Mouse (Mus musculus): ENCODE results near the gene Uchl3. TPM values are rescaled to one million over a fixed set of nuclear protein-coding genes. Genes with fewer than 3 reads are reported as not detected.

Uchl3 gene
- polyA plus RNA-seq, 1 experiment from 2014 or later, result 131 TPM

DNA sequence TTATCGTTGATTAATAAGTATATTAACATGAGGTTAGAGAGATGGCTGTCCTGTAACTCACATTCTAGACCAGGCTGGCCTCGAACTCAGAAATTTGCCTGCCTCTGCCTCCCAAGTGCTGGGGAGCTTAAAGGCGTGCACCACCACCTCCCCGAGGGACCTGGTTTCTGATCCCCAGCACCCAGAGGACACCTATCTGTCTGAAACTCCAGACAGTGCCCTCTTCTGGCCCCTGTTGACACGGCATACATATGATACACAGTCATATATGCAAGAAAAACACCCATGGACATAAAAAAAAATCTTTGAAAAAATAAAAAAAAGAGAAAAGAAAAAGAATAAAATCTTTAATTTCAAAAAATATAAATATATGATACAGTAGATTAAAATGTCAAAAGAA, 36.1 kb upstream of the Uchl3 start:
- Histone ChIP-seq H3K27me3 (ENCODE audit: control insufficient read depth, insufficient read depth, low read length) (no peaks in the 10 kb centered on the region), H3K27ac (ENCODE audit: low read length) (no peak overlapping the region), H3K4me2 (replicated peaks; ENCODE audit: low read depth, low read length) (no peak overlapping the region), H3K9me3 (ENCODE audit: control insufficient read depth, low read depth, low read length) (no peaks in the 10 kb centered on the region), H3K4me1 (ENCODE audit: control insufficient read depth, insufficient read depth, low read length) (no peaks in the 10 kb centered on the region), H3K9ac (replicated peaks; ENCODE audit: low read depth, low read length) (no peak overlapping the region), H3K4me3 (ENCODE audit: low read depth, low read length) (no peak overlapping the region), H3K36me3 (ENCODE audit: control insufficient read depth, insufficient read depth, low read length) (no peaks in the 10 kb centered on the region)
- no peak for ATAC-seq (ENCODE audit: insufficient number of reproducible peaks, insufficient read depth, low FRiP score, low read depth)
- 89% methylated on average over 5 of the region's 5 CpGs for WGBS

DNA sequence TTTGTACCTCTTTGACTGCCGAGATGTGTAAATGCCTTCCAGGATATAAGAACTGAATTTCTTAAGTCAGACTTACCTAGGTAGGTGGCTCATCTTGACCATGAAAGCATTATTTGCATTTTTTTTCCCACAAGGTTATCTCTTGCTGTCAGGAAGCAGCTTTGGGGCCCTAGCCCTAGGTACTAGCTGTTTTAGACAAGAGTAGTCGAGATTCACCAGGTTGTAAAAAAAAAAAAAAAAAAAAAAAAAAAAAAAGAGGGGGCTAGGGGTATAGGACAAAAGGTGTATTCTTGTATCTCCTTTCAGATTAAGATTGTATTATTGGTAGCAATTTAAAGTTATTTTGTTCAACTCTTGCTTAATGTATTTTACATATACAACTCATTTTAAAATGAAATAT, 23.2 kb upstream of the Uchl3 start:
- no peak overlapping the region for H3K4me2 ChIP-seq (replicated peaks; ENCODE audit: low read depth, low read length)
- H3K36me3 ChIP-seq (ENCODE audit: control insufficient read depth, insufficient read depth, low read length), result peaks cover 13% of the 10 kb centered on the region
- WGBS, result 89% methylated on average over 2 of the region's 2 CpGs
- no peak overlapping the region for H3K9ac ChIP-seq (replicated peaks; ENCODE audit: low read depth, low read length)
- no peaks in the 10 kb centered on the region for H3K27me3 ChIP-seq (ENCODE audit: control insufficient read depth, insufficient read depth, low read length)
- no peak overlapping the region for H3K27ac ChIP-seq (ENCODE audit: low read length)
- H3K4me3 ChIP-seq (ENCODE audit: low read depth, low read length), result no peak overlapping the region
- H3K4me1 ChIP-seq (ENCODE audit: control insufficient read depth, insufficient read depth, low read length), result no peaks in the 10 kb centered on the region
- H3K9me3 ChIP-seq (ENCODE audit: control insufficient read depth, low read depth, low read length), result no peaks in the 10 kb centered on the region
- no peak for ATAC-seq (ENCODE audit: insufficient number of reproducible peaks, insufficient read depth, low FRiP score, low read depth)

DNA sequence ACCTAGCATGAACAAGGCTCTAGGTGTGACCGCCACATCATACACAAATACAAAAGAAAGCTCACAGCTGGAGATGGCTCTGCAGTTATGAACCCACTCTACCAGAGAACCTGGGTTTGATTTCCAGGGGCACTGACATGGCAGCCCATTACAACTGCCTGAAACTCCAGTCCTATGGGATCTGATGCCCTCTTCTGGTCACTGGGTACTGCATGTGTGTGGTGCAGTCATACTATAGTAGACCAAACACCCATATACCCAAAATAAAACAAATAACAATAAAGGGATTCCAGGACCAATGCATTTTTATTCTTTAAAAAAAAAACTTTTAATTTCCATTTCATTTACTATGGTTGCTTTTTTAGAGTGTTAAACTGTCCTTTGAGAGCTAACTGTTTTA, 18.0 kb upstream of the Uchl3 start:
- H3K36me3 ChIP-seq (ENCODE audit: control insufficient read depth, insufficient read depth, low read length), result peaks cover 13% of the 10 kb centered on the region
- ATAC-seq (ENCODE audit: insufficient number of reproducible peaks, insufficient read depth, low FRiP score, low read depth), result no peak
- 100% methylated on average over 1 of the region's 1 CpGs for WGBS

DNA sequence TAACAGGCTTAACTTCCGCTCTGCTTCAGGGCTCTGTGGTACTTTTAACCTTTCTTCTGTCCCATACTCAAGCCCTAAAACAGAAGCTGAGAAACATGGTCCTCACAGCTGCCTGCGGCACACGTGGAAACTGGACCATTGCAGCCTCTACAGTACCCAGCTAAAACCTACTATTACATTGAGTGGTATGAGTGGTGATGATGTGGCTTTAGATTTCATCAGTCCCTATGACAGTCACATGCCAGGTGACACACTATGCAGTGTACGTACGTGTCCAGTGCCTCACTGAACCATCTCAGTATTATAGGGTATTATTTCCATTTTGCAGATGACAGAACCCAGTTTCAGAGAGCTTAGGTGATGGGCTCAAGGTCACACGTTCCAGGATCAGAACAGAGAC, 16.4 kb upstream of the Uchl3 start:
- WGBS, result 90% methylated on average over 6 of the region's 6 CpGs
- ATAC-seq (ENCODE audit: insufficient number of reproducible peaks, insufficient read depth, low FRiP score, low read depth), result no peak

More for the DNA sequence above, 18.0 kb upstream of the Uchl3 start:
- H3K9ac ChIP-seq (replicated peaks; ENCODE audit: low read depth, low read length), result no peak overlapping the region
- no peak overlapping the region for H3K27ac ChIP-seq (ENCODE audit: low read length)
- no peaks in the 10 kb centered on the region for H3K27me3 ChIP-seq (ENCODE audit: control insufficient read depth, insufficient read depth, low read length)
- H3K4me2 ChIP-seq (replicated peaks; ENCODE audit: low read depth, low read length), result no peak overlapping the region
- no peak overlapping the region for H3K4me3 ChIP-seq (ENCODE audit: low read depth, low read length)
- H3K9me3 ChIP-seq (ENCODE audit: control insufficient read depth, low read depth, low read length), result no peaks in the 10 kb centered on the region
- no peaks in the 10 kb centered on the region for H3K4me1 ChIP-seq (ENCODE audit: control insufficient read depth, insufficient read depth, low read length)

GRCm38 (mm10) chr14:101640153-101640843, 13.5 kb upstream of the Uchl3 start, which contains the start of gene Commd6:
Gene Commd6 (minus strand): TSS chr14:101640686.
- Histone ChIP-seq H3K4me3 (ENCODE audit: low read depth, low read length) (peak within 1 kb of the TSS; percentile 79), H3K36me3 (ENCODE audit: control insufficient read depth, insufficient read depth, low read length) (no peaks in the 10 kb centered on the region), H3K4me1 (ENCODE audit: control insufficient read depth, insufficient read depth, low read length) (no peaks in the 10 kb centered on the region), H3K9me3 (ENCODE audit: control insufficient read depth, low read depth, low read length) (no peaks in the 10 kb centered on the region), H3K9ac (replicated peaks; ENCODE audit: low read depth, low read length) (peak within 1 kb of the TSS; percentile 68), H3K4me2 (replicated peaks; ENCODE audit: low read depth, low read length) (peak within 1 kb of the TSS; percentile 68), H3K27ac (ENCODE audit: low read length) (peak within 1 kb of the TSS; percentile 69), H3K27me3 (ENCODE audit: control insufficient read depth, insufficient read depth, low read length) (no peaks in the 10 kb centered on the region)
- peak; percentile 97 for ATAC-seq (ENCODE audit: insufficient number of reproducible peaks, insufficient read depth, low FRiP score, low read depth)
- under 1% methylated on average over 35 of the region's 39 CpGs for WGBS

More for the DNA sequence above, 16.4 kb upstream of the Uchl3 start:
- no peak overlapping the region for H3K4me2 ChIP-seq (replicated peaks; ENCODE audit: low read depth, low read length)
- H3K27ac ChIP-seq (ENCODE audit: low read length), result no peak overlapping the region
- no peaks in the 10 kb centered on the region for H3K9me3 ChIP-seq (ENCODE audit: control insufficient read depth, low read depth, low read length)
- H3K36me3 ChIP-seq (ENCODE audit: control insufficient read depth, insufficient read depth, low read length), result peaks cover 13% of the 10 kb centered on the region
- no peak overlapping the region for H3K4me3 ChIP-seq (ENCODE audit: low read depth, low read length)
- no peaks in the 10 kb centered on the region for H3K4me1 ChIP-seq (ENCODE audit: control insufficient read depth, insufficient read depth, low read length)
- no peaks in the 10 kb centered on the region for H3K27me3 ChIP-seq (ENCODE audit: control insufficient read depth, insufficient read depth, low read length)
- no peak overlapping the region for H3K9ac ChIP-seq (replicated peaks; ENCODE audit: low read depth, low read length)

DNA sequence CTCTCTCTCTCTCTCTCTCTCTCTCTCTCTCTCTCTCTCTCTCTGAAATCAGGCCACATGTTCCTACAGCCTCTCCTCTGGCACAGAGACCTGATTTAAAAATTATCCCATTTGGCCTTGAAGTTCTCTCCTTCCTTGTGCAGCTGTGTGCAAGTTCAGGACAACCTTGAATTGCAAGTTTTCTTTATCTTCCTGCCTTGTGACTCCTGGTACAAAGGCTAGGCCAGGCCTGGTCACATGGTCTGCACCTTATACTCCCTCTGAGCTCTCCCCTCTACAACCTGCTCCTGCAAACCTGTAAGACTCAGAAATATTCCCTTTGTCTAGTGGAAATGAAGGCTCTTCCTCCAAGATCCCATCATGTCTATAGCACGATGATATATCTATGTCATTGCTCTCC, 8.8 kb upstream of the Uchl3 start:
- WGBS, result 73% methylated on average over 1 of the region's 1 CpGs
- Histone ChIP-seq H3K4me3 (ENCODE audit: low read depth, low read length) (no peak overlapping the region), H3K27me3 (ENCODE audit: control insufficient read depth, insufficient read depth, low read length) (no peaks in the 10 kb centered on the region), H3K9me3 (ENCODE audit: control insufficient read depth, low read depth, low read length) (no peaks in the 10 kb centered on the region), H3K36me3 (ENCODE audit: control insufficient read depth, insufficient read depth, low read length) (no peaks in the 10 kb centered on the region), H3K9ac (replicated peaks; ENCODE audit: low read depth, low read length) (no peak overlapping the region), H3K4me1 (ENCODE audit: control insufficient read depth, insufficient read depth, low read length) (no peaks in the 10 kb centered on the region), H3K4me2 (replicated peaks; ENCODE audit: low read depth, low read length) (no peak overlapping the region), H3K27ac (ENCODE audit: low read length) (no peak overlapping the region)
- ATAC-seq (ENCODE audit: insufficient number of reproducible peaks, insufficient read depth, low FRiP score, low read depth), result no peak

DNA sequence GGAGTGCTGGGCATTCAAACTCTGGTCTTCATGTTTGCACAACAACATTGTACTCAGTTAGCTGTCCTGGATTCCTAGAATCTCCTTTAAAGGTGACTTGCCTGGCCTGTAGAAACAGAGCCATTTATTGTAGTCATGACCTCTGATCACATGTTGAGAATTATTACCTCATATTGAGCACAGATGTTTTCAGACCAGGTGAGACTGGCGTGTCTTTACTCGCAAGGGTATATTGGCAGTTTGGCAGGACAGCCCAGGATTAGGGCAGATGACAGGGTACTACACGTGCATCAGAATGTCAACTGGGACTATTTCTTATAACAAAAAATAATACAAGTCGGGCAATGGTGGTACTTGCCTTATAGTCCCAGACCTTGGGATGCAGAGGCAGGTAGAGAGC, 3.2 kb upstream of the Uchl3 start:
- 85% methylated on average over 4 of the region's 4 CpGs for WGBS

GRCm38 (mm10) chr14:101652571-101652970, 1.2 kb upstream of the Uchl3 start:
- Histone ChIP-seq H3K27me3 (ENCODE audit: control insufficient read depth, insufficient read depth, low read length) (no peaks in the 10 kb centered on the region), H3K36me3 (ENCODE audit: control insufficient read depth, insufficient read depth, low read length) (no peaks in the 10 kb centered on the region), H3K4me2 (replicated peaks; ENCODE audit: low read depth, low read length) (no peak overlapping the region), H3K9ac (replicated peaks; ENCODE audit: low read depth, low read length) (no peak overlapping the region), H3K27ac (ENCODE audit: low read length) (no peak overlapping the region), H3K4me3 (ENCODE audit: low read depth, low read length) (no peak overlapping the region), H3K9me3 (ENCODE audit: control insufficient read depth, low read depth, low read length) (no peaks in the 10 kb centered on the region), H3K4me1 (ENCODE audit: control insufficient read depth, insufficient read depth, low read length) (peaks cover 2% of the 10 kb centered on the region; the same call in 1 of the 2 replicates)
- whole genome bisulfite sequencing, result 84% methylated on average over 6 of the region's 6 CpGs
- ATAC-seq (ENCODE audit: insufficient number of reproducible peaks, insufficient read depth, low FRiP score, low read depth), result no peak

More for the DNA sequence above, 3.2 kb upstream of the Uchl3 start:
- ATAC-seq (ENCODE audit: insufficient number of reproducible peaks, insufficient read depth, low FRiP score, low read depth), result no peak
- no peak overlapping the region for H3K27ac ChIP-seq (ENCODE audit: low read length)
- no peaks in the 10 kb centered on the region for H3K27me3 ChIP-seq (ENCODE audit: control insufficient read depth, insufficient read depth, low read length)
- H3K4me2 ChIP-seq (replicated peaks; ENCODE audit: low read depth, low read length), result no peak overlapping the region
- no peak overlapping the region for H3K9ac ChIP-seq (replicated peaks; ENCODE audit: low read depth, low read length)
- H3K9me3 ChIP-seq (ENCODE audit: control insufficient read depth, low read depth, low read length), result no peaks in the 10 kb centered on the region
- no peaks in the 10 kb centered on the region for H3K36me3 ChIP-seq (ENCODE audit: control insufficient read depth, insufficient read depth, low read length)
- peaks cover 2% of the 10 kb centered on the region; the same call in 1 of the 2 replicates for H3K4me1 ChIP-seq (ENCODE audit: control insufficient read depth, insufficient read depth, low read length)
- H3K4me3 ChIP-seq (ENCODE audit: low read depth, low read length), result no peak overlapping the region

DNA sequence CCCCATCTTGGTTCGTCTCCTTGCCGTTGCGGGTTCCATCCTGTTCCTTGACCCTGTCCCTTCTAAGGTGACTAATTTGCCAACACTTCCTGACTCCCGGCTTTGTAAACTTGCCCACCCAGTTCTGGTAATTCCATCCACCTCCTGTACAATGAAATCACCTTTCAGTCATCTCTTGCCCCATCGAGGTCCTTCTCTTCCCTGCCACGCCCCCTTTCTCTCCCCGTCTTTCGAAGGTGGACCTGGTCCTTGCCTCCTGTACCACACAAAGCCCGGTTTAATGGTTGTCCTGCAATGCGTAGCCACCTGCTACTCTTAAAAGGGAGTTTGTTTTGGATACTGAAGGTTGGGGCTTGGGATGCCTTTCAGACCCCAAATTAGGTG, 751 bp downstream of the Uchl3 start:
- Histone ChIP-seq H3K9me3 (ENCODE audit: control insufficient read depth, low read depth, low read length) (no peaks in the 10 kb centered on the region), H3K4me1 (ENCODE audit: control insufficient read depth, insufficient read depth, low read length) (peaks cover 2% of the 10 kb centered on the region; the same call in 1 of the 2 replicates), H3K27ac (ENCODE audit: low read length) (no peak overlapping the region), H3K4me2 (replicated peaks; ENCODE audit: low read depth, low read length) (peak overlapping the region; percentile 91), H3K4me3 (ENCODE audit: low read depth, low read length) (peak overlapping the region; percentile 95), H3K27me3 (ENCODE audit: control insufficient read depth, insufficient read depth, low read length) (no peaks in the 10 kb centered on the region), H3K9ac (replicated peaks; ENCODE audit: low read depth, low read length) (peak overlapping the region; percentile 63), H3K36me3 (ENCODE audit: control insufficient read depth, insufficient read depth, low read length) (no peaks in the 10 kb centered on the region)
- ATAC-seq (ENCODE audit: insufficient number of reproducible peaks, insufficient read depth, low FRiP score, low read depth), result peak; percentile 34
- WGBS, result under 1% methylated on average over 10 of the region's 10 CpGs

Measured in stomach, embryonic 14.5 days (tissue).